Mouse (Mus musculus): ENCODE measurements around the gene Ciart.
A peak's percentile ranks its signal among the peaks of the same experiment; 100 is the strongest.
"Not testable (repeated sequence)": the region's sequence is repeated elsewhere in the genome, so short reads cannot be mapped to it uniquely, and the experiment has no call there.

The Ciart gene

GRCm38 (mm10) chr3:95881979-95882815 is at the start of gene Ciart:
Gene Ciart (minus strand): TSS chr3:95882251.
- DNase-seq (ENCODE audit: low read depth, low spot score), result peak; percentile 98

- DNase-seq (ENCODE audit: low read depth, low spot score), result no peak
Measured at GRCm38 (mm10) chr3:95931471-95931870, 49.4 kb upstream of the Ciart start.

GRCm38 (mm10) chr3:95930471-95930789 is 48.4 kb upstream of the Ciart start:
- DNase-seq (ENCODE audit: low read depth, low spot score), result no peak

- peak; percentile 71 for DNase-seq (ENCODE audit: low read depth, low spot score)
Measured at GRCm38 (mm10) chr3:95929581-95930470, 47.8 kb upstream of the Ciart start.

- peak; percentile 99 for DNase-seq (ENCODE audit: low read depth, low spot score)
Measured at GRCm38 (mm10) chr3:95928658-95929503, 46.8 kb upstream of the Ciart start, which contains the start of gene Anp32e. Gene Anp32e (plus strand): TSS chr3:95929246.

- DNase-seq (ENCODE audit: low read depth, low spot score), result no peak
Measured at GRCm38 (mm10) chr3:95928261-95928657, 46.2 kb upstream of the Ciart start.

GRCm38 (mm10) chr3:95925087-95925486 is 43.0 kb upstream of the Ciart start:
- DNase-seq (ENCODE audit: low read depth, low spot score), result no peak

- no peak for DNase-seq (ENCODE audit: low read depth, low spot score)
Measured at GRCm38 (mm10) chr3:95924185-95924584, 42.1 kb upstream of the Ciart start.

- DNase-seq (ENCODE audit: low read depth, low spot score), result not testable (repeated sequence)
Measured at GRCm38 (mm10) chr3:95923429-95923828, 41.4 kb upstream of the Ciart start.

- not testable (repeated sequence) for DNase-seq (ENCODE audit: low read depth, low spot score)
Measured at GRCm38 (mm10) chr3:95920532-95920931, 38.5 kb upstream of the Ciart start.

GRCm38 (mm10) chr3:95916760-95917159 is 34.7 kb upstream of the Ciart start:
- DNase-seq (ENCODE audit: low read depth, low spot score), result no peak

- no peak for DNase-seq (ENCODE audit: low read depth, low spot score)
Measured at GRCm38 (mm10) chr3:95914706-95915105, 32.7 kb upstream of the Ciart start.

GRCm38 (mm10) chr3:95907613-95908012 is 25.6 kb upstream of the Ciart start:
- no peak for DNase-seq (ENCODE audit: low read depth, low spot score)

GRCm38 (mm10) chr3:95906860-95907259 is 24.8 kb upstream of the Ciart start:
- peak; percentile 72 for DNase-seq (ENCODE audit: low read depth, low spot score)

- peak; percentile 69 for DNase-seq (ENCODE audit: low read depth, low spot score)
Measured at GRCm38 (mm10) chr3:95905940-95906492, 24.0 kb upstream of the Ciart start.

- peak; percentile 82 for DNase-seq (ENCODE audit: low read depth, low spot score)
Measured at GRCm38 (mm10) chr3:95905146-95905939, 23.3 kb upstream of the Ciart start.

- peak; percentile 50 for DNase-seq (ENCODE audit: low read depth, low spot score)
Measured at GRCm38 (mm10) chr3:95904568-95904967, 22.5 kb upstream of the Ciart start, which contains the start of gene Car14. Gene Car14 (minus strand): TSS chr3:95904691.

GRCm38 (mm10) chr3:95903753-95904502 is 21.9 kb upstream of the Ciart start:
- peak; percentile 32 for DNase-seq (ENCODE audit: low read depth, low spot score)

- no peak for DNase-seq (ENCODE audit: low read depth, low spot score)
Measured at GRCm38 (mm10) chr3:95902643-95903042, 20.6 kb upstream of the Ciart start.

GRCm38 (mm10) chr3:95902373-95902625 is 20.2 kb upstream of the Ciart start:
- DNase-seq (ENCODE audit: low read depth, low spot score), result no peak
